Comparison of ENCODE assay signal across 23 mouse cellular contexts in genomic region chr5:3930760-3931159, GRCm38 (mm10). TPM values are rescaled to one million over a fixed set of nuclear protein-coding genes. Genes with fewer than 3 reads are reported as not detected.
A peak's percentile ranks its signal among the peaks of the same experiment; 100 is the strongest.
DNase-seq lines count a peak whose midpoint lies in the region; ATAC-seq and TF ChIP-seq lines count a peak whose summit lies in the region.
"Had no signal": no experiment of that assay in that cellular context is flagged by ENCODE, and none has a peak within 500 bp of the region (broad histone marks: within the 10 kb centered on the region; RNA-seq: fewer than 3 reads in every experiment).

No protein-coding gene starts in this region.

- no peaks in the 10 kb centered on the region for H3K36me3 ChIP-seq in hindbrain, embryonic 12.5 days
- H3K36me3 ChIP-seq in hindbrain, embryonic 10.5 days: peaks cover 13% of the 10 kb centered on the region; the same call in 1 of the 2 replicates
- no peaks in the 10 kb centered on the region for H3K36me3 ChIP-seq in forebrain, embryonic 15.5 days
- no peaks in the 10 kb centered on the region for H3K36me3 ChIP-seq in hindbrain, postnatal 0 days (ENCODE audit: insufficient read depth, low read length)
- no peaks in the 10 kb centered on the region for H3K36me3 ChIP-seq in midbrain, postnatal 0 days (ENCODE audit: insufficient read depth, low read length)
- H3K36me3 ChIP-seq: heart, embryonic 10.5 days; limb, embryonic 15.5 days had no signal

- H3K4me3 ChIP-seq in hindbrain, embryonic 12.5 days: peak overlapping the region; percentile 94; the same call in 1 of the 2 replicates
- no peak overlapping the region for H3K4me3 ChIP-seq in hindbrain, embryonic 10.5 days
- H3K4me3 ChIP-seq in forebrain, embryonic 15.5 days: peak overlapping the region; percentile 93
- H3K4me3 ChIP-seq in hindbrain, postnatal 0 days (ENCODE audit: low read length): peak overlapping the region; percentile 98
- peak overlapping the region; percentile 96 for H3K4me3 ChIP-seq in midbrain, postnatal 0 days (ENCODE audit: low read depth, low read length)
- H3K4me3 ChIP-seq: heart, embryonic 10.5 days; layer of hippocampus, adult 2 months; left cerebral cortex, adult 2 months; limb, embryonic 15.5 days had no signal

- H3K27ac ChIP-seq in hindbrain, embryonic 12.5 days: no peak overlapping the region
- H3K27ac ChIP-seq in hindbrain, embryonic 10.5 days: no peak overlapping the region
- H3K27ac ChIP-seq in forebrain, embryonic 15.5 days (replicated peaks): no peak overlapping the region
- H3K27ac ChIP-seq in hindbrain, postnatal 0 days: no peak overlapping the region
- H3K27ac ChIP-seq in midbrain, postnatal 0 days (ENCODE audit: low read depth, low read length): no peak overlapping the region
- H3K27ac ChIP-seq: embryonic facial prominence, embryonic 10.5 days; heart, embryonic 10.5 days; layer of hippocampus, adult 2 months; left cerebral cortex, adult 2 months; limb, embryonic 15.5 days had no signal

- no peak overlapping the region for H3K9ac ChIP-seq in hindbrain, embryonic 12.5 days
- peak overlapping the region; percentile 98 for H3K9ac ChIP-seq in forebrain, embryonic 15.5 days (replicated peaks)
- H3K9ac ChIP-seq in hindbrain, postnatal 0 days (replicated peaks; ENCODE audit: low read length): no peak overlapping the region; the same call in 1 of the 2 replicates
- no peak overlapping the region for H3K9ac ChIP-seq in midbrain, postnatal 0 days (replicated peaks; ENCODE audit: low read length, poor library complexity, severe bottlenecking)
- H3K9ac ChIP-seq: limb, embryonic 15.5 days had no signal

- H3K27me3 ChIP-seq in hindbrain, embryonic 12.5 days: no peaks in the 10 kb centered on the region
- H3K27me3 ChIP-seq in hindbrain, embryonic 10.5 days (ENCODE audit: insufficient read depth, poor library complexity, severe bottlenecking): no peaks in the 10 kb centered on the region
- no peaks in the 10 kb centered on the region for H3K27me3 ChIP-seq in forebrain, embryonic 15.5 days
- H3K27me3 ChIP-seq in hindbrain, postnatal 0 days (ENCODE audit: insufficient read depth, low read length): no peaks in the 10 kb centered on the region
- no peaks in the 10 kb centered on the region for H3K27me3 ChIP-seq in midbrain, postnatal 0 days (ENCODE audit: insufficient read depth, low read length)
- H3K27me3 ChIP-seq: limb, embryonic 15.5 days; megakaryocyte, embryonic 14.5 days had no signal

- no peaks in the 10 kb centered on the region for H3K9me3 ChIP-seq in hindbrain, embryonic 12.5 days (replicated peaks)
- H3K9me3 ChIP-seq in hindbrain, embryonic 10.5 days: no peaks in the 10 kb centered on the region
- no peaks in the 10 kb centered on the region for H3K9me3 ChIP-seq in forebrain, embryonic 15.5 days
- H3K9me3 ChIP-seq in hindbrain, postnatal 0 days (ENCODE audit: low read length): no peaks in the 10 kb centered on the region
- no peaks in the 10 kb centered on the region for H3K9me3 ChIP-seq in midbrain, postnatal 0 days (ENCODE audit: low read length)
- H3K9me3 ChIP-seq: embryonic facial prominence, embryonic 10.5 days; heart, embryonic 10.5 days; limb, embryonic 15.5 days; megakaryocyte, embryonic 14.5 days had no signal

- DNase-seq in hindbrain, embryonic 10.5 days (ENCODE audit: low spot score): no peak
- no peak for DNase-seq in hindbrain, postnatal 0 days (ENCODE audit: low spot score)
- DNase-seq in midbrain, postnatal 0 days (ENCODE audit: low spot score): no peak
- DNase-seq in left cerebral cortex, postnatal 10 days (ENCODE audit: extremely low spot score in 1 of 2, low spot score in 2 of 2): no peak
- DNase-seq in urinary bladder, adult 2 months (ENCODE audit: low spot score): no peak
- DNase-seq in ovary, postnatal 14 days (ENCODE audit: low spot score): no peak
- DNase-seq: adrenal gland, postnatal 10 days; cerebellum, adult 18-20 months; cerebellum, postnatal 36 days; gastrocnemius, postnatal 36 days; kidney, adult 18-20 months; kidney, postnatal 10 days; liver, postnatal 0 days; lung, postnatal 14 days; thymus, postnatal 4 days had no signal

- no peak for TF ChIP-seq CTCF in hindbrain, postnatal 0 days (IDR thresholded peaks at IDR 0.05; ENCODE audit: low read depth)
- no peak for TF ChIP-seq CTCF in midbrain, postnatal 0 days (IDR thresholded peaks at IDR 0.05)

- peaks cover 20% of the 10 kb centered on the region for H3K4me1 ChIP-seq in hindbrain, embryonic 12.5 days
- H3K4me1 ChIP-seq in hindbrain, embryonic 10.5 days (replicated peaks): peaks cover 40% of the 10 kb centered on the region
- peaks cover 45% of the 10 kb centered on the region for H3K4me1 ChIP-seq in forebrain, embryonic 15.5 days
- peaks cover 20% of the 10 kb centered on the region for H3K4me1 ChIP-seq in hindbrain, postnatal 0 days (ENCODE audit: insufficient read depth, low read length)
- peaks cover 7% of the 10 kb centered on the region; the same call in 1 of the 2 replicates for H3K4me1 ChIP-seq in midbrain, postnatal 0 days (ENCODE audit: insufficient read depth, low read length)

- H3K4me2 ChIP-seq in hindbrain, embryonic 12.5 days (replicated peaks): peak overlapping the region; percentile 62
- peak overlapping the region; percentile 59 for H3K4me2 ChIP-seq in forebrain, embryonic 15.5 days (replicated peaks)
- peak overlapping the region; percentile 74 for H3K4me2 ChIP-seq in hindbrain, postnatal 0 days (ENCODE audit: low read depth, low read length)
- peak overlapping the region; percentile 70 for H3K4me2 ChIP-seq in midbrain, postnatal 0 days (ENCODE audit: low read depth, low read length, poor library complexity, severe bottlenecking)
- H3K4me2 ChIP-seq: limb, embryonic 15.5 days had no signal

- ATAC-seq in hindbrain, embryonic 12.5 days (ENCODE audit: low FRiP score): no peak
- no peak for ATAC-seq in forebrain, embryonic 15.5 days (replicated peaks)
- ATAC-seq in hindbrain, postnatal 0 days: no peak
- ATAC-seq in midbrain, postnatal 0 days (ENCODE audit: low FRiP score): no peak
- ATAC-seq: liver, postnatal 0 days had no signal

- intact Hi-C loops in left cerebral cortex, postnatal 10 days (cut with DNase I): no loop called here

- WGBS in hindbrain, embryonic 12.5 days: 61% methylated on average over 5 of the region's 5 CpGs
- WGBS in hindbrain, embryonic 10.5 days: 89% methylated on average over 5 of the region's 5 CpGs
- WGBS in forebrain, embryonic 15.5 days: 38% methylated on average over 5 of the region's 5 CpGs
- WGBS in hindbrain, postnatal 0 days: 48% methylated on average over 5 of the region's 5 CpGs
- 49% methylated on average over 5 of the region's 5 CpGs for WGBS in midbrain, postnatal 0 days

RNA-seq across cellular contexts. Expression of gene Akap9, which starts 2.9 kb away (rescaled TPM):
- 308 and 312 TPM in 2 replicates for polyA plus RNA-seq in hindbrain, embryonic 12.5 days (2016; fragmentation: Nextera tagmentation; extraction: Ambion mirVana)
- polyA plus RNA-seq in hindbrain, embryonic 10.5 days (2016; fragmentation: Nextera tagmentation; extraction: Ambion mirVana): 122 and 125 TPM in 2 replicates
- polyA plus RNA-seq in forebrain, embryonic 15.5 days (2015; fragmentation: Nextera tagmentation; extraction: Ambion mirVana): 397 and 434 TPM in 2 replicates
- 41.6 and 45.9 TPM in 2 replicates for total RNA-seq in hindbrain, postnatal 0 days (2014; rRNA removed)
- 225 and 227 TPM in 2 replicates for polyA plus RNA-seq in hindbrain, postnatal 0 days (2015; fragmentation: Nextera tagmentation; extraction: Ambion mirVana)
- total RNA-seq in midbrain, postnatal 0 days (2014; rRNA removed): 43.6 and 81.4 TPM in 2 replicates
- polyA plus RNA-seq in midbrain, postnatal 0 days (2015; fragmentation: Nextera tagmentation; extraction: Ambion mirVana): 247 and 284 TPM in 2 replicates
- 100 to 1,000 TPM; 107 to 117 TPM for total RNA-seq in left cerebral cortex, postnatal 10 days (2021)
- 28.4 and 29.4 TPM in 2 replicates for polyA plus RNA-seq in urinary bladder, adult 2 months (2012; rRNA removed)

RNA-seq across cellular contexts. Expression of gene Mterf1a, which starts 37.0 kb away (rescaled TPM):
- polyA plus RNA-seq in hindbrain, embryonic 12.5 days (2016; fragmentation: Nextera tagmentation; extraction: Ambion mirVana): 8.4 and 9.5 TPM in 2 replicates
- 7.9 and 8.6 TPM in 2 replicates for polyA plus RNA-seq in hindbrain, embryonic 10.5 days (2016; fragmentation: Nextera tagmentation; extraction: Ambion mirVana)
- polyA plus RNA-seq in forebrain, embryonic 15.5 days (2015; fragmentation: Nextera tagmentation; extraction: Ambion mirVana): 8.7 and 9.3 TPM in 2 replicates
- 1.6 and 2.0 TPM in 2 replicates for total RNA-seq in hindbrain, postnatal 0 days (2014; rRNA removed)
- 3.4 and 3.9 TPM in 2 replicates for polyA plus RNA-seq in hindbrain, postnatal 0 days (2015; fragmentation: Nextera tagmentation; extraction: Ambion mirVana)
- 4.9 and 5.3 TPM in 2 replicates for total RNA-seq in midbrain, postnatal 0 days (2014; rRNA removed)
- polyA plus RNA-seq in midbrain, postnatal 0 days (2015; fragmentation: Nextera tagmentation; extraction: Ambion mirVana): 3.7 and 4.2 TPM in 2 replicates
- 1 to 10 TPM; 7.5 to 10.0 TPM for total RNA-seq in left cerebral cortex, postnatal 10 days (2021)
- polyA plus RNA-seq in urinary bladder, adult 2 months (2012; rRNA removed): 6.2 and 7.2 TPM in 2 replicates
